Mouse (Mus musculus) lung, adult 2 months (tissue): Measurements from ENCODE around the gene Zyx.

Source experiments
- CTCF ChIP-seq: fragments of 200-500 bp; IDR thresholded peaks from 2 replicates; pipeline ENCODE4 v1.5.1; 2011; ENCODE audit warnings: mild to moderate bottlenecking, low read length, control low read depth; ENCODE audit not compliant: insufficient read depth
- POLR2A ChIP-seq: fragments of 200-500 bp; IDR thresholded peaks from 2 replicates; pipeline ENCODE4 v1.6.1; 2011; ENCODE audit warnings: low read depth, mild to moderate bottlenecking, control low read depth, low read length, borderline replicate concordance; ENCODE audit errors: extremely low read depth

- TF ChIP-seq CTCF (no peak), POLR2A (no peak)
These were observed 33.9 kb downstream of the Zyx start for GRCm38 (mm10) chr6:42383360-42383759.
